Mouse (Mus musculus): ENCODE measurements at regions not wholly inside any gene's neighbourhood (a gene's known extent, or its start where the extent isn't known, plus 50 kb on each side); places are given as distances from the start of the nearest gene placed in this dataset.

DNA sequence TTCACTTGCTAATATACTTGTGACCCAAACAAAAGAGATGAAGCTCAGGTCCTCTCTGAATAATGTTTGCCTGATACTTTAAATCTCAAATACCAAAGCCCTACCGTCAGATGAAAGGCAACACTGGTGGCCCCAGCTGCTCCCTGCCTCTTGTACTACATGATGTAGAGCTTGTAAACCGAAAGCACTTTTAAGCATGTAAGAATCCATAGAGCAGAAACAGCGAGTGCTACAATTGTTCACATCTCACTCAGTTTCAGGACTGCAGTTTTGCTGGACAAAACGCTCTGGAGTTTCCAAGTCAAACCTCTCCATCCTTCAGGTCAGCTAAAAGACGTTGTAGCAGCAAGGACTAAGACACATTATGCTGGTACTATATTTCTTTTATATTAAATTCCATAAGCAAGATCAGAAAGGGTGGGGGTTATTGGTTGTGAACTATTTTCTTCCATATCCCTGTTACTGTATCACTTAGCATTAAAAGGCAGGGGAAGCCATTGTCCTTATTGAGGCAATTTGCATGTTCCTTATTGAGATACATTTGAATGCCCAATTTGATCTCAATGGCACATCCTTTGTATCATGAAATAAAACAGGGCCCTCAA is 562.7 kb upstream of the Slc35b3 start:
- no peak for TF ChIP-seq CTCF (conservative IDR thresholded peaks at IDR 0.05; ENCODE audit: low read length)
- TF ChIP-seq NANOG (IDR thresholded peaks at IDR 0.05; ENCODE audit: borderline replicate concordance, low read length): no peak

All from E14TG2a.4 (cell line).